In genomic region chr5:77071626-77072025, GRCm38 (mm10) we compare ENCODE assay signal across 19 mouse cellular contexts. TPM values are rescaled to one million over a fixed set of nuclear protein-coding genes. Genes with fewer than 3 reads are reported as not detected.
A peak's percentile ranks its signal among the peaks of the same experiment; 100 is the strongest.
DNase-seq lines count a peak whose midpoint lies in the region; ATAC-seq and TF ChIP-seq lines count a peak whose summit lies in the region.
"Had no signal": no experiment of that assay in that cellular context is flagged by ENCODE, and none has a peak within 500 bp of the region (broad histone marks: within the 10 kb centered on the region; RNA-seq: fewer than 3 reads in every experiment).

No protein-coding gene starts in this region.

- TF ChIP-seq CTCF in heart, adult 2 months (IDR thresholded peaks at IDR 0.05): peak; percentile 69
- TF ChIP-seq CTCF in liver, postnatal 0 days (IDR thresholded peaks at IDR 0.05; ENCODE audit: low read depth): peak; percentile 45
- TF ChIP-seq CTCF in CH12.LX (conservative IDR thresholded peaks at IDR 0.05 in 1 of 2, IDR thresholded peaks at IDR 0.05 in 1 of 2; ENCODE audit: low read depth in 2 of 2, low read length in 2 of 2): peak in 1 of 2 experiments; percentile 43; a peak in 2 of 4 replicates

- DNase-seq in heart, adult 2 months: no peak
- DNase-seq in heart, postnatal 25 days (ENCODE audit: low spot score): no peak
- DNase-seq in liver, postnatal 0 days: no peak
- DNase-seq in CH12.LX (ENCODE audit: extremely low read depth): no peak
- DNase-seq in adipocyte (ENCODE audit: low spot score): peak; percentile 72
- no peak for DNase-seq in ovary, adult 18-20 months (ENCODE audit: low spot score)
- DNase-seq: adrenal gland, postnatal 14 days; cerebellum, postnatal 25 days; gastrocnemius, postnatal 25 days; liver, embryonic 13.5 days; thymus, adult 2 months had no signal

- no peaks in the 10 kb centered on the region for H3K9me3 ChIP-seq in liver, postnatal 0 days (ENCODE audit: low read length)
- H3K9me3 ChIP-seq in liver, embryonic 12.5 days (replicated peaks): no peaks in the 10 kb centered on the region
- H3K9me3 ChIP-seq in CH12.LX (replicated peaks; ENCODE audit: low read length): no peaks in the 10 kb centered on the region
- H3K9me3 ChIP-seq: hindbrain, embryonic 10.5 days; intestine, embryonic 15.5 days; liver, embryonic 13.5 days had no signal

- no peak for ATAC-seq in liver, postnatal 0 days
- ATAC-seq in liver, embryonic 12.5 days: no peak
- no peak for ATAC-seq in megakaryocyte, adult 5-6 weeks (ENCODE audit: poor library complexity, severe bottlenecking)
- ATAC-seq: forebrain, embryonic 14.5 days; intestine, embryonic 15.5 days had no signal

- H3K4me3 ChIP-seq in heart, adult 2 months: no peak overlapping the region
- H3K4me3 ChIP-seq in liver, postnatal 0 days (ENCODE audit: low read depth, low read length): no peak overlapping the region
- no peak overlapping the region for H3K4me3 ChIP-seq in liver, embryonic 12.5 days
- H3K4me3 ChIP-seq in CH12.LX (replicated peaks in 1 of 3; ENCODE audit: low read depth in 2 of 3, low read length in 2 of 3, poor library complexity in 1 of 3): no peak overlapping the region
- H3K4me3 ChIP-seq: heart, embryonic 12.5 days; hindbrain, embryonic 10.5 days; intestine, embryonic 15.5 days; liver, embryonic 13.5 days; megakaryocyte, embryonic 14.5 days had no signal

- TF ChIP-seq EP300 in heart, adult 2 months (IDR thresholded peaks at IDR 0.05; ENCODE audit: insufficient read depth, low read depth, low read length): no peak
- TF ChIP-seq EP300 in liver, postnatal 0 days (IDR thresholded peaks at IDR 0.05; ENCODE audit: low read depth): no peak
- no peak for TF ChIP-seq EP300 in CH12.LX (IDR thresholded peaks at IDR 0.05; ENCODE audit: low read length)

- no peak for TF ChIP-seq POLR2A in heart, adult 2 months (IDR thresholded peaks at IDR 0.05; ENCODE audit: insufficient read depth, low read depth, low read length)
- TF ChIP-seq POLR2A in CH12.LX (IDR thresholded peaks at IDR 0.05; ENCODE audit: low read depth, low read length): no peak

- intact Hi-C loops in heart, adult 2 months (cut with DNase I): loop anchor here (1.0 to 5.0 kb wide), 2 partner anchors 99 to 146 kb away; no protein-coding TSS in a partner anchor
- intact Hi-C loops in heart, postnatal 25 days (cut with DNase I): no loop called here

- no peaks in the 10 kb centered on the region for H3K27me3 ChIP-seq in heart, adult 2 months (ENCODE audit: control insufficient read depth, insufficient read depth, low read length)
- H3K27me3 ChIP-seq in liver, postnatal 0 days (ENCODE audit: insufficient read depth, low read length): no peaks in the 10 kb centered on the region
- no peaks in the 10 kb centered on the region; the same call in 1 of the 2 replicates for H3K27me3 ChIP-seq in liver, embryonic 12.5 days (replicated peaks)
- H3K27me3 ChIP-seq in CH12.LX (replicated peaks): no peaks in the 10 kb centered on the region
- H3K27me3 ChIP-seq: heart, embryonic 12.5 days; intestine, embryonic 15.5 days; liver, embryonic 13.5 days had no signal

- H3K9ac ChIP-seq in heart, adult 2 months (ENCODE audit: low read depth, low read length): no peak overlapping the region
- H3K9ac ChIP-seq in liver, postnatal 0 days (replicated peaks): no peak overlapping the region
- no peak overlapping the region for H3K9ac ChIP-seq in liver, embryonic 12.5 days
- H3K9ac ChIP-seq in CH12.LX (ENCODE audit: insufficient read depth, low read depth): no peak overlapping the region
- H3K9ac ChIP-seq: heart, embryonic 12.5 days; intestine, embryonic 15.5 days; liver, embryonic 13.5 days had no signal

- H3K4me1 ChIP-seq in heart, adult 2 months (ENCODE audit: control insufficient read depth, insufficient read depth, low read length): peaks cover 2% of the 10 kb centered on the region
- no peaks in the 10 kb centered on the region for H3K4me1 ChIP-seq in liver, postnatal 0 days (ENCODE audit: insufficient read depth)
- H3K4me1 ChIP-seq in liver, embryonic 12.5 days: no peaks in the 10 kb centered on the region
- no peaks in the 10 kb centered on the region for H3K4me1 ChIP-seq in CH12.LX (ENCODE audit: control insufficient read depth in 1 of 2, insufficient read depth in 2 of 2)
- H3K4me1 ChIP-seq: hindbrain, embryonic 10.5 days; intestine, embryonic 15.5 days; liver, embryonic 13.5 days; megakaryocyte, embryonic 14.5 days had no signal

- 78% methylated on average over 3 of the region's 3 CpGs for WGBS in heart, adult 2 months
- WGBS in liver, postnatal 0 days (ENCODE audit: insufficient replicate concordance): 72% methylated on average over 3 of the region's 3 CpGs
- WGBS in liver, embryonic 12.5 days (ENCODE audit: insufficient replicate concordance): 71% methylated on average over 3 of the region's 3 CpGs

- TF ChIP-seq RAD21 in CH12.LX (IDR thresholded peaks at IDR 0.05; ENCODE audit: low read depth, low read length): peak; percentile 16

- dilution Hi-C loops in CH12.LX (cut with MboI; ENCODE audit: extremely low pct_ligation_motif_present, extremely low pct_unique_long_range_greater_than_20kb, low sequenced_read_pairs): no loop called here

- no peaks in the 10 kb centered on the region for H3K36me3 ChIP-seq in heart, adult 2 months (ENCODE audit: control insufficient read depth, insufficient read depth, low read length)
- no peaks in the 10 kb centered on the region for H3K36me3 ChIP-seq in liver, postnatal 0 days (replicated peaks; ENCODE audit: insufficient read depth, low read length)
- no peaks in the 10 kb centered on the region for H3K36me3 ChIP-seq in liver, embryonic 12.5 days
- no peaks in the 10 kb centered on the region for H3K36me3 ChIP-seq in CH12.LX (replicated peaks in 1 of 2; ENCODE audit: control insufficient read depth in 1 of 2, insufficient read depth in 1 of 2, low read length in 1 of 2)
- H3K36me3 ChIP-seq: heart, embryonic 12.5 days; hindbrain, embryonic 10.5 days; intestine, embryonic 15.5 days; liver, embryonic 13.5 days had no signal

- no peak overlapping the region for H3K27ac ChIP-seq in heart, adult 2 months
- H3K27ac ChIP-seq in liver, postnatal 0 days (ENCODE audit: low read depth): no peak overlapping the region
- no peak overlapping the region for H3K27ac ChIP-seq in liver, embryonic 12.5 days
- no peak overlapping the region for H3K27ac ChIP-seq in CH12.LX (ENCODE audit: insufficient read depth, low read depth)
- H3K27ac ChIP-seq: hindbrain, embryonic 10.5 days; intestine, embryonic 15.5 days; liver, embryonic 13.5 days had no signal

- in situ Hi-C loops in CH12.LX (cut with MboI; ENCODE audit: low pct_ligation_motif_present, low pct_unique_long_range_greater_than_20kb, low sequenced_read_pairs): no loop called here

- no peak overlapping the region for H3K4me2 ChIP-seq in liver, postnatal 0 days (ENCODE audit: low read depth, low read length)
- H3K4me2 ChIP-seq in liver, embryonic 12.5 days: no peak overlapping the region
- no peak overlapping the region for H3K4me2 ChIP-seq in CH12.LX (ENCODE audit: insufficient read depth, low read depth, poor library complexity, severe bottlenecking)
- H3K4me2 ChIP-seq: heart, embryonic 12.5 days; intestine, embryonic 15.5 days; liver, embryonic 13.5 days had no signal

- no peaks in the 10 kb centered on the region for H3K79me2 ChIP-seq in heart, adult 2 months (replicated peaks; ENCODE audit: control insufficient read depth, insufficient read depth, low read length)
- H3K79me2 ChIP-seq in CH12.LX (replicated peaks; ENCODE audit: control insufficient read depth, extremely low read depth, insufficient read depth, poor library complexity, severe bottlenecking): no peaks in the 10 kb centered on the region

TF ChIP-seq in CH12.LX, 34 proteins besides CTCF, POLR2A, EP300 and RAD21:
- no peak for TF ChIP-seq ZKSCAN1 (IDR thresholded peaks at IDR 0.05; ENCODE audit: borderline replicate concordance, low read depth, low read length)
- no peak for TF ChIP-seq SIN3A (IDR thresholded peaks at IDR 0.05; ENCODE audit: low read length)
- TF ChIP-seq MAZ (IDR thresholded peaks at IDR 0.05; ENCODE audit: low read depth, low read length): no peak
- no peak for TF ChIP-seq MYC (IDR thresholded peaks at IDR 0.05; ENCODE audit: low read depth, low read length)
- TF ChIP-seq SMC3 (IDR thresholded peaks at IDR 0.05; ENCODE audit: low read depth, low read length): peak; percentile 49

RNA-seq across cellular contexts. Expression of gene Hopx, which starts 43.3 kb away (rescaled TPM):
- 100 to 1,000 TPM; 367 to 385 TPM for total RNA-seq in heart, adult 2 months (2021)
- 284 and 285 TPM in 2 replicates for polyA plus RNA-seq in heart, adult 2 months (2012; rRNA removed)
- 100 to 1,000 TPM; 402 to 442 TPM for total RNA-seq in heart, postnatal 25 days (2021)
- polyA plus RNA-seq in liver, postnatal 0 days (2015; fragmentation: Nextera tagmentation; extraction: Ambion mirVana): 0.78 and 0.95 TPM in 2 replicates
- 0.19 TPM in 1 of 2 replicates, not detected in the other for polyA plus RNA-seq in liver, embryonic 12.5 days (2016; fragmentation: Nextera tagmentation; extraction: Ambion mirVana)
- total RNA-seq in CH12.LX (2012; rRNA removed) (22.2 and 26.4 TPM in 2 replicates), CH12.LX (2014; rRNA removed) (19.6 and 20.0 TPM in 2 replicates)
- polyA plus RNA-seq in CH12.LX (2012; ENCODE audit: insufficient read length, low read depth): 15.1 and 17.6 TPM in 2 replicates
- 104 and 127 TPM in 2 replicates for total RNA-seq in megakaryocyte, adult 5-6 weeks (2015)
- total RNA-seq in megakaryocyte, adult 5-6 weeks (2017): 35.5 and 46.3 TPM in 2 replicates

RNA-seq across cellular contexts. Expression of gene Thegl, which starts 55.8 kb away (rescaled TPM):
- not detected for total RNA-seq in heart, adult 2 months (2021)
- polyA plus RNA-seq in heart, adult 2 months (2012; rRNA removed): 0.25 TPM in 1 of 2 replicates, not detected in the other
- not detected for total RNA-seq in heart, postnatal 25 days (2021)
- 0.19 and 0.20 TPM in 2 replicates for polyA plus RNA-seq in liver, postnatal 0 days (2015; fragmentation: Nextera tagmentation; extraction: Ambion mirVana)
- polyA plus RNA-seq in liver, embryonic 12.5 days (2016; fragmentation: Nextera tagmentation; extraction: Ambion mirVana): 0.41 and 0.48 TPM in 2 replicates
- total RNA-seq in CH12.LX (2012; rRNA removed): 0.25 TPM in 1 of 2 replicates, not detected in the other
- not detected in 2 replicates for total RNA-seq in CH12.LX (2014; rRNA removed)
- polyA plus RNA-seq in CH12.LX (2012; ENCODE audit: insufficient read length, low read depth): not detected in 2 replicates
- 0.45 TPM in 1 of 2 replicates, not detected in the other for total RNA-seq in megakaryocyte, adult 5-6 weeks (2015)
- not detected in 2 replicates for total RNA-seq in megakaryocyte, adult 5-6 weeks (2017)
- total RNA-seq: adrenal gland, postnatal 14 days; gastrocnemius, postnatal 25 days; neutrophil, adult 5-6 weeks had no signal
- polyA plus RNA-seq: heart, embryonic 12.5 days; thymus, adult 2 months had no signal
